Mouse (Mus musculus) CH12.LX (cell line): ENCODE measurements around the gene Zfyve16. TPM values are rescaled to one million over a fixed set of nuclear protein-coding genes. Genes with fewer than 3 reads are reported as not detected.

ENCODE experiments used
- polyA plus RNA-seq: library from polyadenylated mRNA; unstranded; fragments of >175 nt; gene quantifications from 2 replicates; pipeline ENCODE4 v1.2.1, GENCODE M21; 2012; ENCODE audit warnings: low read depth; ENCODE audit not compliant: insufficient read length
- total RNA-seq, 2 experiments: library from RNA; depleted of rRNA; stranded (reverse); fragments of 300-350 nt in 1 of 2; fragments of >200 nt in 1 of 2; gene quantifications; 2 replicates each; pipeline ENCODE4 v1.2.3; 2012 to 2014

Zfyve16 gene
- total and polyA plus RNA-seq, 3 experiments: 4.3 to 8.5 (median 8.0) TPM

Other genes starting within 250 kb of the Zfyve16 start
- not detected in 2 replicates for gene Gm20379, start 224.9 kb downstream of the Zfyve16 start, total RNA-seq (2012; rRNA removed)
- not detected in 2 replicates for gene Gm20379, start 224.9 kb downstream of the Zfyve16 start, total RNA-seq (2014; rRNA removed)
- 7.4 and 11.7 TPM in 2 replicates for gene Gm20379, start 224.9 kb downstream of the Zfyve16 start, polyA plus RNA-seq
- gene Dhfr, start 176.1 kb downstream of the Zfyve16 start, total RNA-seq (2012; rRNA removed): 13.6 and 19.6 TPM in 2 replicates
- gene Dhfr, start 176.1 kb downstream of the Zfyve16 start, total RNA-seq (2014; rRNA removed): 47.0 and 52.0 TPM in 2 replicates
- 23.8 and 24.1 TPM in 2 replicates for gene Dhfr, start 176.1 kb downstream of the Zfyve16 start, polyA plus RNA-seq
- gene Msh3, start 175.9 kb downstream of the Zfyve16 start, total RNA-seq (2012; rRNA removed): 13.7 and 15.4 TPM in 2 replicates
- gene Msh3, start 175.9 kb downstream of the Zfyve16 start, total RNA-seq (2014; rRNA removed): 26.9 and 27.0 TPM in 2 replicates
- 18.3 and 21.3 TPM in 2 replicates for gene Msh3, start 175.9 kb downstream of the Zfyve16 start, polyA plus RNA-seq
- not detected in 2 replicates for gene Ankrd34b, start 105.0 kb downstream of the Zfyve16 start, total RNA-seq (2012; rRNA removed)
- not detected in 2 replicates for gene Ankrd34b, start 105.0 kb downstream of the Zfyve16 start, total RNA-seq (2014; rRNA removed)
- gene Ankrd34b, start 105.0 kb downstream of the Zfyve16 start, polyA plus RNA-seq: not detected in 2 replicates
- gene Fam151b, start 46.9 kb downstream of the Zfyve16 start, total RNA-seq (2012; rRNA removed): 3.1 and 3.7 TPM in 2 replicates
- 5.2 and 6.0 TPM in 2 replicates for gene Fam151b, start 46.9 kb downstream of the Zfyve16 start, total RNA-seq (2014; rRNA removed)
- gene Fam151b, start 46.9 kb downstream of the Zfyve16 start, polyA plus RNA-seq: 2.2 and 2.5 TPM in 2 replicates
- not detected in 2 replicates for gene Spz1, start 45.3 kb upstream of the Zfyve16 start, total RNA-seq (2012; rRNA removed)
- not detected in 2 replicates for gene Spz1, start 45.3 kb upstream of the Zfyve16 start, total RNA-seq (2014; rRNA removed)
- not detected in 2 replicates for gene Spz1, start 45.3 kb upstream of the Zfyve16 start, polyA plus RNA-seq
- 5.0 and 5.2 TPM in 2 replicates for gene Serinc5, start 80.2 kb upstream of the Zfyve16 start, total RNA-seq (2012; rRNA removed)
- 3.8 and 4.3 TPM in 2 replicates for gene Serinc5, start 80.2 kb upstream of the Zfyve16 start, total RNA-seq (2014; rRNA removed)
- 1.9 and 2.2 TPM in 2 replicates for gene Serinc5, start 80.2 kb upstream of the Zfyve16 start, polyA plus RNA-seq